Mouse (Mus musculus) naive thymus-derived CD4-positive, alpha-beta T cell, adult 2 months (primary cell): Measurements from ENCODE around the gene Vwf.
A peak's percentile ranks its signal among the peaks of the same experiment; 100 is the strongest.

ENCODE experiments used
- DNase-seq: peaks from one replicate; pipeline ENCODE4 v3.0.0-alpha.2; 2011; ENCODE audit warnings: low read depth

The Vwf gene

DNA sequence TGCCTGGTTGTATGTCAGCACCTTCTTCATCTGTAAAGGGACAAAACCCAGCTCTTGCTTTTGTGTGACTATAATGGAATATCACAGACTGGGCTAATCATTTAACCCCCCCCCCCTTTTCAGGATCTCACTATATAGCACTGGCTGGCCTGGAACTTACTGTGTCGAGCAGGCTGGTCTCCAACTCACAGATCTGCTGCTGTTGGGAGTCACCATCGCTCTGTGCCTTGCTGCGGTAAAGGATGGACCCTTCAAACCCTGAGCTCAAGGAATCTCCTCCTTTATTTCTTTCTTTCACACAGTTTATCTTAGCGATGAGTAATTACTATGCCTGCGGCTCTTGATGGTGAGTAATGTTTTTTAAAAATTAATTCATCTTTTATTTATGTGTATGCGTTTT is at the start of gene Vwf:
Gene Vwf, plus strand, starts transcription at position 301 of the 400 bp plus-strand sequence.
- no peak for DNase-seq

DNA sequence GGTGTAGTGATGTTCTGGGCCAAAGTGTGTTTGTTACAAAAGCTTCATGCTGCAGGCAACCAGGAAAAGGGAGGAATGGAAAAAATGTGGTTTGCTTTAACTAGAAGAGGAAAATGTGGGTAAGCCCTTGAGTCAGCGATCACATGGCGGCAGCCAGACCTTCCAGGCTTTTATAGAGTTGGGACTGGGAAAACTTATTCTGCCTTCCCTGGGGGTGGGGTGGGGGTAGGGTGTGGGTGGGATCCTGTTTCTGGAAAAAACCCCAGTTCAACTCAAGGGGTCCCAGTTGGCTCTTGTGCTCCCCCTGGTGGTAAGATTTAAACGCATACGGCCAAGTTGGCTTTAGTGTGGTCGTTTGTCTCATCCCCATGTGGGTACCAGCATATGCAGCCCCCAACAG is 48.5 kb upstream of the Vwf start:
- peak; percentile 71 for DNase-seq

DNA sequence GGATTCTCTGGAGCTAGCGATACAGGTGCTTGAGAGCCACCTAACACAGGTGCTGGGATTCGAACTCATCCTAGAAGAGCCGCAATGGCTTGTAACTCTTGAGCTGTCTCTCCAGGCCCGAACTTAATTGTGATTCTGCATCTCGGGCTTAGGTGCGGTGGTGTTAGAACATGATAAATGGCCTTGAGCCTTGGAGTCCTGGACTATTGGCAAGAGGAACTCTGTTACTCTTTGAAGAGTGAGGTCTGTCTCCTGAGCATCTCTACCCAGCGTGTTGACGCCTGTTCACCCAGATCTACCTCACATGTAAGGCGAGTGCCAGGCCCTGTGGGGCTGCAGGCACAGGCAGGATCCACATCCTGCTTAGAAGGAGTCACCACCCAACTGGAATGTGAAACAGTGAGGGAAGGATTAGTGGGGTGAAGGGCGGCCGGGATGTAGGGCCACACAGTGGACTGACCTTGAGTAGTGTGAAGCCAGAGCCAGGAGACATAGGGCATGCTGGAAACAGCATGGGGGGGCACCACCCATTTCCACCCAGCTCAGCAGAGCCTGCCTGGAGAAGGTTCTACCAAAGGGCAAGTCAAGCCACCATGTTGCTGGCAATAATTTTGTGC is 43.3 kb upstream of the Vwf start:
- DNase-seq, result no peak

DNA sequence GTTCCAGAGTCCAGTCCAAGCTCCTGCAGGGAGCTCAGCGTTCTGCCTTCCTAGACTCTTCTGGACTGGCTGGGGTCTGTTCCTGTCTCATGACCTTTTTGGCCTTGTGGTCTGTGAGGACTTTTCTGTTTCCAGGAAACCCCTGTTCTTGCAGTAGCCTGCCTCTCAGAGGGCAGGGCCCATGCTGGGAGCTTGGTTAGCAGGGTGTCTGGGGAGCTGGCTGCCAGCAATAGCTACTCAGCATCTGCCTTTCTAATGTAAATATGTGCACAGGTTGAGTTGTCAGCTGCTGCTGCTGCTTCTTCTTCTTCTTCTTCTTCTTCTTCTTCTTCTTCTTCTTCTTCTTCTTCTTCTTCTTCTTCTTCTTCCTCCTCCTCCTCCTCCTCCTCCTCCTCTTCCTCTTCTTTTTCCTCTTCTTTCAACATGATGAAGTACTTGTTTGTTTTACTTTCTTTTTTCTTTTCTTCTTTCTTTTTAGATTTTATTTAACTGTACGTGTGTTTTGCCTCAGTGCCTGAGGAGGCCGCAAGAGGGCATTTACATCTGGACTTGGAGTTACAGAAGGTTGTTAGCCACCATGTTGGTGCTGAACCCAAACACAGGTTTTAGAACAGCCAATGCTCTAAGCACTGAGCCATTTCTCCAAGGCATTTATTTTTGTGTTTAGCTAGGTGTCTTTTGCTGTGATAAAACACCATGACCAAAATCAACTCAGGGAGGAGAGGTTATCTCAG is 41.8 kb upstream of the Vwf start:
- no peak for DNase-seq

DNA sequence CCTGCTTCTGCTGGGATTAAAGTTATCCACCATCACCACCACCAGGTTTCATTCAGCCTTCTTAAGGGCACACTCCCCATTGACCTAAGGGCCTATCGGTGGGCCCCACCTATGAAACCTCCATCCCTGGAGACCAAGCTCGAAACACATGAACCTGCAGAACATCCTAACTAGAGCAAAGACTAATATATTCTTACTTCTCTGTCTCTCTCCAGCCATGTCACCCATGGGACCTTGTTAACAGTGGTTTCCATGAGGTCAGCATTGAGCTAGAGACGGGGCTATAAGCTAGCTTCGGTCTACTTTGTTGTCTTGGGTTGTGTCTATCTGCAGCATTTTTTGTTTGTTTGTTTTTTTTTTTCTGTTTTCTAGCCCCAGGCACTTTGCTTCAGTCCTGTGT is 40.1 kb upstream of the Vwf start:
- DNase-seq, result no peak

DNA sequence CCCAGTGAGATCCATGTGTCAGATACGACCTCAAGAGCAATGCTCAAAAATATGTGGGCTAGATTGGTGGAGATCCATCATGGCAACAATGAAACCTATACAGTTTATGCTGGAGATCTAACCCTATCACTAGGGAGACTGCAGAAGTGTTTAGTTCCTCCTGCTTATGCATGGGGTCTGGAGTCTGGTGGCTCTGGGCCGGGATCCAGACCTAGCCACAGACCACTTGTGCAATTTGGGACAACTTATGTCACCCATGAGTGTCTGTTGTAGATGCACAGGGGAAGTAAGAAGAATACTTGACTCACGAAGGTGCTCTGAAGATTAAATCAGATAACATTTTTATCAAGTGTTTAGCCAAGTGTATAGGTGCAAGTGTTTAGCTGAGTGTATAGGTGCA is 36.8 kb upstream of the Vwf start:
- no peak for DNase-seq

DNA sequence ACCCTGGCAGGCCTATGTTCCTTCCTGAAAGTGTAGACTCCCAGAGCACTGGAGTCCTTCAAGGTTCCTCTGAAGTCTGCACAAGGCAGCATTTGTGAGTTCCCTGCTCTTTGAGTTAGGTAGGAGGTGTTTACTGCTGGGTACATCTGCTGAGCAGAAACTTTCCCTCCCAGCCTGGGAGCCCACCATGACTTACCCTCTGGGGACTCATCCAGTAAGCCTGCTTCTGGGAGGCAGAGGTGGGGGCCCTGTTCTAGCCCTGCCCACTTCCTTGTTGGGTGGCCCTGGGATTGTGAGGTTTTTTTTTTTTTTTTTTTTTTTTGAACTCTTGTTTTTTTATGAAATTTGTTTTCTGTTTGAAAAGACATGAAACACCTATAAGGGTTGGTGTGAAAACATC is 35.9 kb upstream of the Vwf start:
- DNase-seq, result no peak

DNA sequence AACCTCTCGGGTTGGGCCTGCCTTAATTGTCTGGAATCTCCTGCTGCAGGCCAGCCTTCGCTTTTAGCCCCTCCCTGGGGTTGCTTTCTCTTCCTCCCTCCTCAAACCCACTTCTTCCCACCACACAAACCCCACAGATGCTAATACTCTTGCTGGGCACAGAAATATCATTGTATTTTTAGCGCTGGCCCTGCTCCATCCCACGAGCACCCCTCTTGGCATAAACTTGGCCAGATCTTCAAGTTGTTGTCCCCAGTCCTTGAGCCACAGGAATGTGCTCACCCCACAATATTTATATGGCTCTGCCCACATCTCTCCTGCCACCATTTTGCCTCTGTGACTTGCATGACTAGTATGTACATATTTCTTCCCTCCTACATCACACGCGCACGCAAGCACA is 35.4 kb upstream of the Vwf start:
- no peak for DNase-seq

DNA sequence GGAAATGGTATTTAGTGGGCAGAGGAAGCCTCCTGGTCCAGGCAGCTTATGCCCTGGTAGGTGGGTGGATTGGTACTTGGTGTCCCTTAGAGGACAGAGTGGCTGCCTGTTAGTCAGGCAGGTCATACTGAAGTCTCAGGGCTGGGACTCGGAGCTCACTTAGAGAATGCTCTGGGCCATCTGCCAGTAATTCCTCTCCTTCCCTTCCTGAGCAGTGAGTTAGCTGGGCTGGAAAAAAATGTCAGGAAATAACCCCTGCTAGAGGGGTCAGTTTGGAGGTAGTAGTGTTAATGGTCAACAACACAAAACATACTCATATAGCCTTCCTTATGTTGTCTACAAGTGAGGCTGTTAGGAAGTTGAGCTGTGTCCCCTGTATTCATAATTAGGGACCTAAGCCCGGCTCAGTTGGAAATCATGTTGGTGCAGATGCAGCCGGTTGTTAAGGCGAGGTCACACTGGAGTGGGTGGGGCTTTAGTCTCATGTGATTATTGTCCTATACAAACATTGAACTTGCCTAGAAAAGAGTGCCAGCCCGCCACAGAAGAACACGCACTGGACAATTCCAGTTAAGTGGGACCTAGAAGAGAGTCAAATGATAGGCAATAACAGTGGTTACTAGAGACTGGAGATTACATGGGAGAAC is 33.5 kb upstream of the Vwf start:
- no peak for DNase-seq

DNA sequence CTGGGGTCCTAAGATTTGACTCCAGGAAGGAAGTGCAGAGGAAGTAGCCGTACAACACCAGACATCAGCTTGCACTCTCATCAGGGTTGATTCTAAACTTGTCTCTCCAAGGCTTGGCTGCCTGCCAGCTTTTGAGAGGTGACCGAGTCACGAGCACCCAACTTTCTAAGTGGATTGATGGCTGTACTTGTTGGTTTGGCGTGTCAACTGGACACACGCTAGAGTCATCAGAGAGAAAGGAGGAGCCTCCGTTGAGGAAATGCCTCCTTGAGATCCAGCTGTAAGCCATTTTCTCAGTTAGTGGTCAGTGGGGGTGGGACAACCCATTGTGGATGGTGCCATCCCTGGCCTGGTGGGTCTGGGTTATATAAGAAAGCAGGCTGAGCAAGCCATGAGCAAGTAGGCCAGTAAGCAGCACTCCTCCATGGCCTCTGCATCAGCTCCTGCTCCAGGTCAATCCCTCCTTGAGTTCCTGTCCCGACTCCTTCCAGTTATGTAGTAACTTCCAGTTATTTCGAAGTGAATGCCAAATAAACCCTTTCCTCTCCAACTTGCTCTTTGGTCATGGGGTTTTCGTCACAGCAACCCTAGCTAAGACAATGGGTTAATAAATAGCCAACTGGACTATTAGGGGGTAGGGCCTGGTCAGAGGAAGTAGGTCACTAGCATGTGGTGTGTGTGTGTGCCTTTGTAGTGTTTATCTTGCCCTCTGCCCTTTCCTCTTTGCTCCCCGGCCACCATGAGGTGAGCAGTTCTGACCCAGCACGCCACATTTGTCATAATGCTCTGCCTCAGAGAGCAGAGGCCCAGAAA is 30.9 kb upstream of the Vwf start:
- DNase-seq, result no peak

DNA sequence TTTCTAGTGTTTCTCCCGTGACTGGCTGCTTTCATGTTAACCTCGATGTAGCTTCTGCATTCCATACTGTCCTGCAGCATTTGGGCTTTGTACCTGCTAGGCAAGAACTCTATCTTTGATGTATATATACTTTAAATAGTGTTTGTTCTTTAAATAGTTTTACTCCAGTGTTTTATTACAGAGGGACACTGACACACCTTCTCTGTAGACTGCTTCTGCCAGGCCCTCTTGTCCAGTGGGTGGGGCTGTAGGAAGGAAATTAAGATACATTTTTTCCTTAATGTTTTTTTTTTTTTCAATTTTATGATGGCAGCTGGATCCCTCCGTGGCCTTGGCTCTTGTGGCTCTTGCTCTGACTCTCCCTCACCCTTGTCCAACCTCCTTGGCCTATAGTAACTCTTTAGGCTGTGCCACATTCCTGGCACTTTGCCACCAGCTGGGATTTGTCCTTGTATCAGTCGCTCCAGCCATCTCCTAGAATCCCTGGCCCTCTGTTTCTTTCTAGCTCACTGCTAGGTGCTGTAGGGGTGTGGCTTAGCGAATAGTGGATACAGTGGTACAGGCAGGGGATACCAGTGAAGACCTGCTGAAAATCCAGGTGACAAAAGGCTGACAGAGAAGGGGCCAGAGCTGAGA is 24.9 kb upstream of the Vwf start:
- no peak for DNase-seq

DNA sequence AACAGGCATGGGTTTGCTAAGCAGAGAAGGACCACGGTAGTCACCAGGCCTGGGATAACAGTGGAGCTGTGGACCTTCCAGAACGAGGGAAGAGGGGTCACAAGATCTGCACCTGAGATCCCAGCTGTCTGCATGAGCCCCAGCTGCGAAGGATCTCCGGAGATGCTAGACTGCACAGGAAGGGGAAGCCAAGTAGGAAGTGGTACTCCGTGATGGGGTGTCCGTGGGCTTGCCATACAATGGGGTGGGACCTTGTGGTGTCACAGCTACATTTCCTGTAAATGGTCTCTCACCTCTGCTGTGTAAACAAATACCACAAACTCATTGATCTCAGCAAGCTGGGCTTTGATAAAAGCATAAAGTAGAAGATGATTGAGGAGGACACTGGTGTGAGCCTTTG is 22.5 kb upstream of the Vwf start:
- peak; percentile 7 for DNase-seq

DNA sequence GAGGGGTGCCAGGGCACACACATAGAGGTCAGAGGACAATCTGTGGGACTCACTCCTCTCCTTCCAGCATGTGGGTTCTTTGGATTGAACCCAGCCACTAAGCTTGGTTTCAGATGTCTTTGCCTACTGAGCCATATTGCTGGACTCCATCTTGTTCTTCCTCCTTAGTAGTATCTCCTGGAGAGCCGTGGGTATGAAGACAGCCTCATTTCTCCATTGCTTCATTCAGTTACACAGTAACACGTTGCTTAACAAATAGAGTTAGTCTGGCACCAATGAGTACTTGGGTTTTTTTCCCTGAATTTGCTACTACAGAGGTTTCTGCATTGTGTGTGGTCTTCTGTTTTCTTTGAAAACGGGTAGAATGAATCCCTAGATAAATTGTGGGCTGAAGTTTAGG is 20.5 kb upstream of the Vwf start:
- DNase-seq, result no peak

DNA sequence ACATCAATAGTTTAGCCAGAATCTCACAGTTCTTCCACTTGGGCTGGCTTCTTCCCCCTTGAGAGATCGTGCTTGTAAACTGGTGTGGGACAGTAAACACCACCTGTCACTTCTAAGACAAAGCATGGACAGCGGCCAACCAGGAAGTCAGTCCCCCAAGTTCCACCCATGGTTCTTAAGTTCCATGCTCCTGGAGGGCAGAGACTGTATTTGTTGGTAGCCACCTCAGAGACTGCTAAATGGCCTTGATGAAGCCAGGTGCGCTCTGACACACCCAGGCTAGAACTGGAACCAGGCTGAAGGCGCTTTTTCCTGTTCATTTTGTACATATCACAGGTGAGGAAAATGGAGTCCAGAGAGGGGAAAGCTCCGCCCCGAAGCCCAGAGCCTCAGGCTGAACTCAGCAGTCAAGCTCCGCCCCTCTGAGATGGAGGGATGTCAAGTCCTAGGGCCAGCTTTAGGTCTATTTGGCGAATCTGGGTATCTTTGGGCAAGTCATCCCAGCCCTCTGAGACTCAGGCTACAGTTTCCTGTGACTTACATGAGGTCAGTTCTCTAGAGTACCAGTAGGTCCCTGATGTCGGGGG is 17.9 kb upstream of the Vwf start:
- DNase-seq, result no peak

DNA sequence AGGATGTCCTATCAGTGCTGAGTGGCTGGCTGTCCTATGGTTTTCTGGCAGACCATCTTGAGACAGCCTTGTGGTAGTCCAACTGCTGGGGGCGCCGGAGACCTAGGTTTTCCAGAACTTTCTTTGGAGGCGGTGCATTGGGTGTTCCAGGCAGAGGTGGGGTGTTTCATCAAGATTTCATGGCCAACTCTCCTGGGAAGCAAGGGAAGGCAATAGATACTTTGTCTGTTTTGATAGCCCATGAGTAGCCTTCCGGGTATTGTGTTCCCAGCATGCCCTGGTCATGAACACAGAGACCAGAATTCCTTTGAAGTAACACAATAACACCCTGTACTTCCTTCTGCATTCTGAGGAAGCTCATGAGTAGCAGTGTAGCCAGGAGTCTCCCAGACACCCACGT is 17.1 kb upstream of the Vwf start:
- no peak for DNase-seq

DNA sequence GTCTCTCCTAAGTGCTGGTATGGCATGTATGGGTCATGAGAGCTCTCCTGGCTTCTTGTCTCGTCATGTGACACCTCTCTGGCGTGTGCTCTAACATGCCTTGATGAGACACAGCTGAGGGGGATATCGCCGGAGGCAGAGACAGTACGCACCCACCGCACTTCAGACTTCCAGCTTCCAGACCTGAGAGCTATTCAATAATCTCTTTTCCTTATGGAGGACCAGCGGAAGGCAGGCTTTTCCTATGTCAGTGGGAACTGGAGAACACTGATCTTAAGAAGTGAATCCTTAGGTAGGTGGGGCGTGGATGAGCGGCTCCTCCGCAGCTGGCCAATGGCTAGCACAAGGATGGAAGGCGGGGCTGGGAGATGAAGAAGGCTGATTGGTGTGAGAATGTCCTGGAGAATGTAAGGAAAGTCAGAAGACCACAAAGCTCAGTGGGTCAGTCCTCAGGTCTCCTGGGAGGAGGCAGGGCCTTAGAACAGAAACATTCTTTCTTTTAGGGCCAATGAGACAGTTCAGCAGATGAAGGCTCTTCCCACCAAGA is 13.4 kb upstream of the Vwf start:
- no peak for DNase-seq

DNA sequence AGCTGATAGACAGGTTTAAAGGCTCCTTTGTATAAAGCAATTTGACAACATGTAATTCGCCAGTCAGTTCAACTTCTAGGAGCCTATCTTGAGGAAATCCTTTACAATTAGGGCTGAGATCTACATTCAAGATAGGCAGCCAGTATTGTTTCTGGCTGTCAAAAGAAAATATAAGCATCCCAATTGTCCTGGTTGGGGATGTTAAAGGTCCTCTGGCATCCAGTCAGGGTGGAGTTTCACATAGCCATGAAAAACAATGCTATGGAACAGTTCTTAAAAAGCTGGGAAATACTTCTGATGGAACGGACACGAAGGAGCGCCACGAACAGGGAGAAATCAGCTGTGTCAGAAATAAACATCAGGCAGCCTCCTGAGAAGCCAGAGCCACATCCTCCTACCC is 11.6 kb upstream of the Vwf start:
- DNase-seq, result no peak

DNA sequence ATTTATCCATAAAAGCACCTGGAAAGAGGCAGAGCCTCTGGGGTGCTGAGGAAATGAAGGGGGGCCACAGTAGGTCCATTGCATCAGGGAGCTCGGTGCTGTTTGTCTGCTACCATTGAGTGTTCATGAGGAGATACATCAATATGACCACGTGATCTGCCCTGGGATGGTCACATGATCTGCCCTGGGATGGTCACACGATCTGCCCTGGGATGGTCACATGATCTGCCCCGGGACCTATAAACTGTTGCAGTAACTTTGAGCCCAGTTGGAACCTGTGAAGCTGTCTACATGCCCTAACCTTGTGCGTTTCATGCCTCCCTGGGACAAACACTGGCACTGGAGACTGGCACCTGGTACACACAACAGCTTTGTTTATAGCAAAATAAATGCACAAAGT is 8.1 kb upstream of the Vwf start:
- no peak for DNase-seq

DNA sequence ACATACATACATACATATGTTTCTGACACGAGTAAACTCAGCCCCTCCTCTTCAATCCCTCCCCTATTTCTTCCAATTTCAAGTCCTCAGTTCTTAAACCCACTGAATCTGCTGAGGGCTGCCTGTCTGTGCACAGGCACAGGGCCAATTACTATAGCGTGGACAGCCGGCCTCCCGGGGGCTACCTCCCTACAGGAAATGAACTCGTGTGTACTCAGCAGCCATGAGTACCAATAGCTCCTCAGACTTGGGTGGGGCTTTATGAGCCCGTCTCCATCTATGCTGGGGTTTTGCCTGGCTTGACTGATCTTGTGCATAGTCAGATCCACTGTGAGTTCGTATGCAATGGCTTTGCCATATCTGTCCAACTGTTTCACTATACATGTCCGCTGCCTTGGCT is 7.2 kb upstream of the Vwf start:
- no peak for DNase-seq

DNA sequence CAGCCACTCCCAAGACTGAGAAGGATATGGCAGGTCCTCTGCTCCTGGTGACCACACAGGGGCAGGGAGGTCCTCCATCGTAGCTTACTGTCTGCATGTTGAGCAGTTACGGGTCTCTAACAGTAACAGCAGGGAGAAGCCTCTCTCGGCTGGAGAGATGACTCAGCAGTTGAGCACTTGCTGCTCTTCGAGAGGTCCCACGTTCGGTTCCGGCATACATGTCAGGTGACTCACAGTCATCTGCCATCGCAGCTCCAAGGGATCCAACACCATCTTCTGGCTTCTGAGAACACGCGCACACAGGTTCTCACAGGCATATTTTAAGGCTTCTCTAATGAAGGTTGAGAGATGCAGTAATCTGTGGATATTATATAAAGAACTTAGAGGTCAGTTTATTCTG is 6.4 kb upstream of the Vwf start:
- no peak for DNase-seq

DNA sequence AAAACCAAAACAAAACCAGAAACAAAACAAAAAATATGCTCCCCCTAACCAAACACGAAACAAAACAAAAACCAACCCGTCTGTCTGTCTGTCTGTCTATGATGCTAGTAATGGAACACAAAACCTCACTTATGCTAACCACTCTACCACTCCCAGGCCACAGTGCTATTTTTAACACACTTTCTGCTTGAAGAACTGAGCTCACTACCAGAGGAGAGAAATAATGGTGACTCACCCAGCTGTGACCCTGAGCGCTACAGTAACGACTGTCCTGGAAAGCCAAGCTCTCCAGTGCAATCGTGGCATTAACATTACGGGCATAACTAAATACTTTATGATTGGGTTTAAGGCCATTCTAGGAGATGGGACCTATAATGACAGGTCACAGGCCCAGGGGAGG is 5.7 kb upstream of the Vwf start:
- no peak for DNase-seq

DNA sequence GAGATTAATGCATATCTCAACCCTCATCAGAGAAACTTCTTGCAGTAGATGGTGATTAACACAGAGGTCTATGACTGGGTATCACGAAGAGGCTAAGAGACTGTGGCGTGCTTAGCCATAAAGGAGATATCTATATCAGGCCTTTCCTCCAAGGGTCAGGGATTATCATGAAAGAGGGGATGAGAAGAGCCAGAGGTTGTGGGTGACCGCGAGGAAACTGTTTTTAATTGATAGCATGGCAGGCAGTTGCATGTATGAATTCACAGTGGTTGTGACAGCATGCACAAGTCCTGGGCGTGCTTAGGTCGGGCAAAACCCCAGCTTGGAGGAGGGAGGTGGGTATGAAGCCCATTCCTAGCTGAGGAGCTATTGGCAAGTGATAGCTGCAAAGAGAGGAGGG is 5.3 kb upstream of the Vwf start:
- DNase-seq, result no peak
